Mouse (Mus musculus) layer of hippocampus, adult 2 months (tissue): ENCODE results near the gene Mup13. TPM values are rescaled to one million over a fixed set of nuclear protein-coding genes. Genes with fewer than 3 reads are reported as not detected.
"Not testable (repeated sequence)": the region's sequence is repeated elsewhere in the genome, so short reads cannot be mapped to it uniquely, and the experiment has no call there.

Experiments
- DNase-seq, 2 experiments: peaks; one replicate each; pipeline ENCODE4 v3.0.0; 2022; ENCODE audit warnings: low spot score in 2 of 2
- H3K27ac ChIP-seq: fragments of 200-600 bp; 2 replicates; pipeline ENCODE4 v1.8.1; 2022
- H3K4me3 ChIP-seq: fragments of 200-600 bp; 2 replicates; pipeline ENCODE4 v1.8.1; 2022; ENCODE audit warnings: mild to moderate bottlenecking
- long read RNA-seq, 2 experiments: library from polyadenylated mRNA; stranded (forward); transcript quantifications; one replicate each; pipeline ENCODE4 v2.0.0; 2021; ENCODE audit warnings: borderline mapping rate in 2 of 2
- total RNA-seq, 2 experiments: library from RNA; stranded (reverse); gene quantifications; 2 replicates each; pipeline ENCODE4 v1.2.3; 2021

Mup13 gene
- not detected for total RNA-seq
- long read RNA-seq, experiment 1 = 0 reads
- long read RNA-seq, experiment 2 = 0 reads

DNA sequence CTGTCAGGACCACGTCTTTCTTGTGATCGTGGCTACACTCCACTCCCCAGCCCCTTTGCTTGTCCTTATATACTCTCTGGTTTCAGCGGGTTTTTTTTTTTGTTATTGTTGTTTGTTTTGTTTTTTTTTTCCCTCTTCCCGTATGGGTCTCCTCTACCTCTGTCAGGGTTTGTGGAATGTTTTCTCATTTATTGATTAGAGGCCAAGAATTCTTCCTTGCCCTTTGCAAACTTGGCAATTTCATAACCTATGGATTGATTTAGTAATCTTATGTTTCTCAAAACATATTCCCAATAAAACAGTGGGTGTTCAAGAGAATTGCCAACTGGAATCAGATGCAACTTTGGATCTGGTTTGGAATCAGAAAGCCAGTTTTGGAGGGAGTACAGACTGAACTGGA, at the start of gene Mup13:
Gene Mup13, minus strand, starts transcription at position 101 of the 400 bp plus-strand sequence.
- not testable (repeated sequence) for DNase-seq, H3K27ac ChIP-seq, H3K4me3 ChIP-seq

Other genes with a start within 250 kb of the Mup13 start
- gene Mup14, start 75.7 kb upstream of the Mup13 start, total RNA-seq = not detected
- gene Mup15, start 211.5 kb upstream of the Mup13 start, total RNA-seq = not detected